Mouse (Mus musculus) CH12.LX (cell line): ENCODE data around the gene Disp2. TPM values are rescaled to one million over a fixed set of nuclear protein-coding genes. Genes with fewer than 3 reads are reported as not detected.

ENCODE experiments used
- DNase-seq: peaks from one replicate; pipeline ENCODE4 v3.0.0-alpha.2; 2013; ENCODE audit errors: extremely low read depth
- H3K27ac ChIP-seq: 2 replicates; pipeline ENCODE4 v1.5.1; 2012; ENCODE audit warnings: low read depth, mild to moderate bottlenecking, control low read depth, moderate library complexity; ENCODE audit not compliant: insufficient read depth
- H3K27me3 ChIP-seq: replicated peaks from 2 replicates; pipeline ENCODE3; 2012; ENCODE audit warnings: inconsistent platforms
- H3K36me3 ChIP-seq, 2 experiments: replicated peaks in 1 of 2; 2 replicates each; pipeline versions ENCODE3 to v1.6.1; 2012; ENCODE audit warnings: inconsistent platforms in 1 of 2, low read length in 1 of 2, mild to moderate bottlenecking in 1 of 2, mixed read lengths in 1 of 2, moderate library complexity in 1 of 2; ENCODE audit not compliant: control insufficient read depth in 1 of 2, insufficient read depth in 1 of 2
- H3K4me1 ChIP-seq, 2 experiments: 2 replicates each; pipeline ENCODE4 v1.6.1; 2012; ENCODE audit warnings: inconsistent platforms in 1 of 2, moderate library complexity in 1 of 2; ENCODE audit not compliant: insufficient read depth in 2 of 2, control insufficient read depth in 1 of 2
- H3K4me2 ChIP-seq: 2 replicates; pipeline ENCODE4 v1.6.1; 2012; ENCODE audit warnings: low read depth, mild to moderate bottlenecking, control low read depth; ENCODE audit not compliant: poor library complexity, insufficient read depth, severe bottlenecking
- H3K4me3 ChIP-seq, 3 experiments: fragments of 150-350 bp in 1 of 3; sonication (generic) in 1 of 3; replicated peaks in 1 of 3; 2 replicates each; pipeline versions ENCODE3 to v1.5.1; 2011 to 2012; ENCODE audit warnings: low read depth in 2 of 3, low read length in 2 of 3, mild to moderate bottlenecking in 2 of 3, moderate library complexity in 2 of 3, control low read depth in 1 of 3, improper control_type of control experiment in 1 of 3, inconsistent platforms in 1 of 3, mixed read lengths in 1 of 3; ENCODE audit not compliant: poor library complexity in 1 of 3
- H3K79me2 ChIP-seq: replicated peaks from 2 replicates; pipeline ENCODE4 v1.6.1; 2012; ENCODE audit warnings: mild to moderate bottlenecking, moderate library complexity; ENCODE audit not compliant: control insufficient read depth, poor library complexity, insufficient read depth, severe bottlenecking; ENCODE audit errors: extremely low read depth
- H3K9ac ChIP-seq: 2 replicates; pipeline ENCODE4 v1.6.1; 2012; ENCODE audit warnings: low read depth, mild to moderate bottlenecking, control low read depth, moderate library complexity; ENCODE audit not compliant: insufficient read depth
- H3K9me3 ChIP-seq: replicated peaks from 2 replicates; pipeline ENCODE3; 2012; ENCODE audit warnings: low read length, inconsistent platforms, mixed read lengths
- ELF1 ChIP-seq: IDR thresholded peaks from 2 replicates; pipeline ENCODE4 v1.6.1; 2014; ENCODE audit warnings: low read depth, mild to moderate bottlenecking, inconsistent platforms, low read length, improper control_type of control experiment
- HCFC1 ChIP-seq: IDR thresholded peaks from 2 replicates; pipeline ENCODE4 v1.6.1; 2012; ENCODE audit warnings: low read depth, mild to moderate bottlenecking, inconsistent platforms, low read length, improper control_type of control experiment
- JUN ChIP-seq: IDR thresholded peaks from 2 replicates; pipeline ENCODE4 v1.6.1; 2011; ENCODE audit warnings: low read depth, mild to moderate bottlenecking, low read length, improper control_type of control experiment, moderate library complexity; ENCODE audit not compliant: insufficient read depth
- MEF2A ChIP-seq: IDR thresholded peaks from 2 replicates; pipeline ENCODE4 v1.6.1; 2014; ENCODE audit warnings: low read depth, mild to moderate bottlenecking, inconsistent platforms, low read length, improper control_type of control experiment, borderline replicate concordance
- NELFE ChIP-seq: IDR thresholded peaks from 2 replicates; pipeline ENCODE4 v1.6.1; 2011; ENCODE audit warnings: low read depth, low read length, improper control_type of control experiment
- NRF1 ChIP-seq: IDR thresholded peaks from 2 replicates; pipeline ENCODE4 v1.6.1; 2014; ENCODE audit warnings: low read depth, mild to moderate bottlenecking, inconsistent platforms, low read length, improper control_type of control experiment, moderate library complexity
- POLR2A ChIP-seq: IDR thresholded peaks from 2 replicates; pipeline ENCODE4 v1.6.1; 2011; ENCODE audit warnings: low read depth, mild to moderate bottlenecking, improper control_type of control experiment, low read length
- SIN3A ChIP-seq: IDR thresholded peaks from 2 replicates; pipeline ENCODE4 v1.6.1; 2012; ENCODE audit warnings: low read length, improper control_type of control experiment, inconsistent platforms
- SMC3 ChIP-seq: IDR thresholded peaks from 2 replicates; pipeline ENCODE4 v1.6.1; 2011; ENCODE audit warnings: low read depth, low read length, improper control_type of control experiment
- UBTF ChIP-seq: IDR thresholded peaks from 2 replicates; pipeline ENCODE4 v1.6.1; 2012; ENCODE audit warnings: low read depth, mild to moderate bottlenecking, inconsistent platforms, low read length, improper control_type of control experiment, moderate library complexity
- USF2 ChIP-seq: conservative IDR thresholded peaks from 2 replicates; pipeline ENCODE4 v1.6.1; 2011; ENCODE audit warnings: low read depth, low read length, improper control_type of control experiment
- ZC3H11A ChIP-seq: IDR thresholded peaks from 2 replicates; pipeline ENCODE4 v1.6.1; 2012; ENCODE audit warnings: low read depth, mild to moderate bottlenecking, inconsistent platforms, low read length, improper control_type of control experiment
- ZKSCAN1 ChIP-seq: IDR thresholded peaks from 2 replicates; pipeline ENCODE4 v1.6.1; 2012; ENCODE audit warnings: low read depth, inconsistent platforms, low read length, improper control_type of control experiment, borderline replicate concordance
- dilution Hi-C: fragments of 300-500 bp; cut with MboI; formaldehyde crosslinking; loops from 2 replicates; pipeline ENCODE4 v1.14.3; 2020; ENCODE audit warnings: low sequenced_read_pairs; ENCODE audit not compliant: extremely low pct_unique_long_range_greater_than_20kb, extremely low pct_ligation_motif_present
- in situ Hi-C: fragments of 300-500 bp; cut with MboI; formaldehyde crosslinking; loops from 3 replicates; pipeline ENCODE4 v1.14.3; 2019; ENCODE audit warnings: low sequenced_read_pairs, low pct_ligation_motif_present, low pct_unique_long_range_greater_than_20kb, mixed read lengths
- polyA plus RNA-seq: library from polyadenylated mRNA; unstranded; fragments of >175 nt; gene quantifications from 2 replicates; pipeline ENCODE4 v1.2.1, GENCODE M21; 2012; ENCODE audit warnings: low read depth; ENCODE audit not compliant: insufficient read length
- total RNA-seq, 2 experiments: library from RNA; depleted of rRNA; stranded (reverse); fragments of 300-350 nt in 1 of 2; fragments of >200 nt in 1 of 2; gene quantifications; 2 replicates each; pipeline ENCODE4 v1.2.3; 2012 to 2014

Disp2 gene
- total and polyA plus RNA-seq, 3 experiments = not detected

- Histone ChIP-seq H3K27ac (no peak overlapping the region), H3K9me3 (no peaks in the 10 kb centered on the region), H3K79me2 (no peaks in the 10 kb centered on the region), H3K9ac (no peak overlapping the region), H3K4me2 (no peak overlapping the region), H3K4me3 (no peak overlapping the region), H3K36me3 (no peaks in the 10 kb centered on the region), H3K4me1 (peaks cover 0 to 13% of the 10 kb centered on the region in 2 experiments; a peak in 2 of 4 replicates), H3K27me3 (peaks cover 63% of the 10 kb centered on the region)
- no peak for DNase-seq
- TF ChIP-seq USF2 (no peak), ELF1 (no peak), SIN3A (no peak), NELFE (no peak), UBTF (no peak), NRF1 (no peak), HCFC1 (no peak), SMC3 (no peak), MEF2A (no peak), ZC3H11A (no peak)
- in situ Hi-C loops = no loop called here
- dilution Hi-C loops = no loop called here
Observed at GRCm38 (mm10) chr2:118778418-118778817, 1.1 kb upstream of the Disp2 start.

- no peak for TF ChIP-seq MEF2A
- no peak for TF ChIP-seq JUN
- H3K9me3 ChIP-seq = no peaks in the 10 kb centered on the region
- peaks cover 0 to 13% of the 10 kb centered on the region in 2 experiments; a peak in 2 of 4 replicates for H3K4me1 ChIP-seq
- in situ Hi-C loops = no loop called here
- H3K79me2 ChIP-seq = no peaks in the 10 kb centered on the region
- H3K27me3 ChIP-seq = peaks cover 67% of the 10 kb centered on the region
- no peak for DNase-seq
- H3K9ac ChIP-seq = no peak overlapping the region
- H3K36me3 ChIP-seq = no peaks in the 10 kb centered on the region
- dilution Hi-C loops = no loop called here
- H3K4me2 ChIP-seq = peak overlapping the region; percentile 63; the same call in 1 of the 2 replicates
- H3K4me3 ChIP-seq = peak overlapping the region in 1 of 3 experiments; percentile 25
- no peak overlapping the region for H3K27ac ChIP-seq
Observed at GRCm38 (mm10) chr2:118779065-118779464, 454 bp upstream of the Disp2 start.

GRCm38 (mm10) chr2:118781115-118781514, 1.6 kb downstream of the Disp2 start:
- DNase-seq = no peak
- Histone ChIP-seq H3K4me3 (no peak overlapping the region), H3K4me1 (peaks cover 0 to 13% of the 10 kb centered on the region in 2 experiments; a peak in 2 of 4 replicates), H3K9ac (no peak overlapping the region), H3K27ac (no peak overlapping the region), H3K36me3 (no peaks in the 10 kb centered on the region), H3K4me2 (no peak overlapping the region), H3K9me3 (no peaks in the 10 kb centered on the region), H3K79me2 (no peaks in the 10 kb centered on the region), H3K27me3 (peaks cover 80% of the 10 kb centered on the region)
- in situ Hi-C loops = no loop called here
- no peak for TF ChIP-seq POLR2A
- no peak for TF ChIP-seq ZKSCAN1
- dilution Hi-C loops = no loop called here
